Mouse (Mus musculus): ENCODE measurements at regions not wholly inside any gene's neighbourhood (a gene's known extent, or its start where the extent isn't known, plus 50 kb on each side); places are given as distances from the start of the nearest gene placed in this dataset.
A peak's percentile ranks its signal among the peaks of the same experiment; 100 is the strongest.

DNA sequence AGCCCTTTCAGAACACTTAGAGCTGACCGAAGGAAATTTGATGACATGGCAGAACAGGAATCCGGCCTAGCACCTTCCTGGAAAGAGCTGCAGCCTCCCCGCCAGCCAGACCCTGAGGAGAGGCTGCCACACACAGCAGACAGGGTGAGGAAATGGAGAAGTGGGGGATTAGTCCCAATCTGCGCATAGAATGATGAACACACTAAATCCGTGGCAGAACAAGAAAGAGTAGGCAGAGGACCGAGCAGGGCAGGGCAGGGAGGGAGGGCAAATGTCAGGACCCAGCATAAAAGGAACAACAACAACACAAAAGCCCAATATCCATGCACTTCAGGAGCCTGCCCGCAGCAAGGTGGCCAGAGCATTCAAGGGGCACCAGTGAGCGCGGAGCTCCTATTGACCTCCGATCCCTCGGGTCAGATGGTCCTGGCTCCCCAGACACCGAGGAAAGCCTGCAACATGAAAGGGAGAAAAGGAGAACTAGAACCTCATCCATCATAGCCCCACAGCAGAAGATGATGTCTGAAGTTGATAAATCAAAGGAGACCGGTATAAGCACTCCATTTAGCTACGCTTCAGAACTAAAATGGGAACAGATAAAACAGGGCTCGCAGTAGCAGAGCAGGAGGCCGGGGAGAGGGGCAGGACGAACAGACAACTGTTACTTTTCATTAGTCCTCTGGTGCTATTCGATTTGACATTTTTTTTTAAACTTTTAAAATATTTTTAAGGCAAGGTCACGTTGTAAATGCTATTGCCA, 136.3 kb upstream of the Pkdcc start:
- 15% methylated on average over 19 of the region's 19 CpGs for WGBS
- ATAC-seq (ENCODE audit: insufficient number of reproducible peaks, insufficient read depth, low FRiP score, low TSS enrichment, low read depth): no peak
- Histone ChIP-seq H3K4me2 (peak overlapping the region; percentile 34; the same call in 1 of the 2 replicates), H3K27me3 (peaks cover 84% of the 10 kb centered on the region), H3K36me3 (no peaks in the 10 kb centered on the region), H3K4me1 (peaks cover 32% of the 10 kb centered on the region), H3K27ac (no peak overlapping the region), H3K9ac (no peak overlapping the region), H3K9me3 (no peaks in the 10 kb centered on the region), H3K4me3 (no peak overlapping the region)

DNA sequence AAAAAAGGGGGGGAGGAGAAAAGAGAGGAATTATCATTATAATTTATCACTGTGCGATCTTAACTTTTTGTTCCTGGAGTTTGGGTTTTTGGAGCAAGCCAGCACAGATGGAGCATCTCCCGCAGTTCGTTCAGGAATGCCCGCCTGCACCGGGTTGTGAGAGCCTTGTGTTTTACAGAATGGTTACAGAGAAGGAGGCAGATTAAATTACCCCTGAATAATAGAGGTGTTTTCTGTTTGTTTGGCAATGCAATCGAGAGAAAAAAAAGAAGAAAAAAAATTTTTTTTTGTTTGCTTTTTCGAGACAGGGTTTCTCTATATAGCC, 135.8 kb upstream of the Pkdcc start:
- H3K36me3 ChIP-seq: no peaks in the 10 kb centered on the region
- H3K4me1 ChIP-seq: peaks cover 34% of the 10 kb centered on the region
- H3K27me3 ChIP-seq: peaks cover 85% of the 10 kb centered on the region
- H3K4me3 ChIP-seq: no peak overlapping the region
- H3K4me2 ChIP-seq: no peak overlapping the region
- no peak overlapping the region for H3K9ac ChIP-seq
- H3K27ac ChIP-seq: no peak overlapping the region
- ATAC-seq (ENCODE audit: insufficient number of reproducible peaks, insufficient read depth, low FRiP score, low TSS enrichment, low read depth): no peak
- WGBS: 53% methylated on average over 7 of the region's 7 CpGs
- no peaks in the 10 kb centered on the region for H3K9me3 ChIP-seq

DNA sequence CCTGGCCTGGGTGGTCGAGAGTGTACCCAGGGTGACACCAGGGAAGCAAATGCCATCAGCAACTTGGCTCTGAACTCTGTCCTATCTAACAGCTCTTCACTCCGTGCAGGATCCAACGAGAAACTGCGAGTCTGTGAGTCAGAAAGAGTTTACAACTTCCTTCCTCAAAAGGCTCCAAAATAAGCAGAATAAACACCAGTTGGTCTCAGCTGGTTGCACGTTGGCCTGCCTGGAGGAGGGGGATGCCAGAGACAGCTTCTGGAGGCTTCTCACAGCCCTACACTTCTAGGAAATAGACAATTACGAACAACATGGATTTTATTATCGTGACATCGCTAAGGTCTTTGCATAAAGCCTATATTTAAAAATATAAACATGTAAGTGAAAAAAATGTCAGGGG, 133.4 kb upstream of the Pkdcc start:
- H3K9me3 ChIP-seq: no peaks in the 10 kb centered on the region
- H3K9ac ChIP-seq: no peak overlapping the region
- H3K4me3 ChIP-seq: no peak overlapping the region
- ATAC-seq (ENCODE audit: insufficient number of reproducible peaks, insufficient read depth, low FRiP score, low TSS enrichment, low read depth): no peak
- H3K4me1 ChIP-seq: peaks cover 31% of the 10 kb centered on the region
- WGBS: 26% methylated on average over 8 of the region's 8 CpGs
- H3K4me2 ChIP-seq: no peak overlapping the region
- no peaks in the 10 kb centered on the region for H3K36me3 ChIP-seq
- H3K27ac ChIP-seq: no peak overlapping the region
- peaks cover 96% of the 10 kb centered on the region for H3K27me3 ChIP-seq

DNA sequence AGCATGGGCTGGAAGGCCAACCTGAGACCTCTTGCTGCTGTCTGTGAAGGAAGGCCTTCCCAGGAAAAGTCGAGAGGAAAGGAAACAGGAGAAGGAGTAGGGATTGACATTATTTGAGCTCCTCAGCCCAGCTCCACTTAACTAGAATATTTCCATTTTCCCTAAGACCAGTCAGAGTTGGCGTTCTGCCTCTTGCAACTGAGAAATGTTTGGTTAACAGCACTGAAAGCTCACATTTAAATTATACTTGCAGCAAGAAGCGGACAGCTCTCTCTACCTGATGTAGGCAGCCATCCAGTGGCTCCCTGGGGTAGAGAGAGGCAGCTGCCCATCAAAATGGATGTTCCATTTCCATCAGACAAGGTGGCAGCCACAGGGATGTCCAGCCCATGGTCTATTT, 131.6 kb upstream of the Pkdcc start:
- Histone ChIP-seq H3K27me3 (peaks cover 95% of the 10 kb centered on the region), H3K9ac (no peak overlapping the region), H3K4me1 (peaks cover 26% of the 10 kb centered on the region), H3K36me3 (no peaks in the 10 kb centered on the region), H3K9me3 (no peaks in the 10 kb centered on the region), H3K4me3 (no peak overlapping the region), H3K27ac (no peak overlapping the region), H3K4me2 (no peak overlapping the region)
- no peak for ATAC-seq (ENCODE audit: insufficient number of reproducible peaks, insufficient read depth, low FRiP score, low TSS enrichment, low read depth)
- 52% methylated on average over 3 of the region's 3 CpGs for WGBS

DNA sequence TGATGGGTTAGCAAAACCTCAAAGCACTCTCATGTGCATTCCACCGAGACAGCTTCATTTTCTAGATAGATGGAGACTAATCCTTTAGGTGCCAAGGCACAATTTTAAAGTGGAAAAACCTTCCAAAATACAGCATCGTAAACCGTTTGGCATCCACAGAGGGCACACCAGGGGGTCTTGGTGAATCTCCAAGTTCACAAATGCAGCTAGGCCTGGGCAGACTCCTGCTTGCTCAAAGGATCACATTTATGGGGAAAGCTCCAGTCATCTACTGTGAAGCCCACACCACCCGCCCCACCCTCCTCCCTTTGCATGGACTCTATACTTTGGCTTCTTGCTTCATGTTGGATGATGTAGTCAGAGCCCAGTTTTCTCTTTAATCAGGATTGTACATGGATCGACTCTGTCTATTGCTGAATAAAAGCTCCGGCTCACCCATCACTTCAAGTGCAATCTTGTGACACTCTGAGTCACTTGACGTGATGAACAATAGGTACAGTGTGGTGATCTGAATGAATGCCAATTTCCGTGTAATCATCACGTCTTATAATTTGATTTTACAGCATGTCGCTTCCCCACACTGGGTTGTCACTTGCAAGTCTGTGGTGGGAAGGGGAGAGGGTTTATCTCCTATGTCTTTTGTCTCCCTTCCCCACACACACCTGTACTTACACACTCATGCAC, 129.2 kb upstream of the Pkdcc start:
- Histone ChIP-seq H3K9ac (no peak overlapping the region), H3K27ac (no peak overlapping the region), H3K4me1 (peaks cover 17% of the 10 kb centered on the region), H3K36me3 (no peaks in the 10 kb centered on the region), H3K4me2 (no peak overlapping the region), H3K9me3 (no peaks in the 10 kb centered on the region), H3K4me3 (no peak overlapping the region), H3K27me3 (peaks cover 93% of the 10 kb centered on the region)
- WGBS: 84% methylated on average over 10 of the region's 10 CpGs
- ATAC-seq (ENCODE audit: insufficient number of reproducible peaks, insufficient read depth, low FRiP score, low TSS enrichment, low read depth): no peak

DNA sequence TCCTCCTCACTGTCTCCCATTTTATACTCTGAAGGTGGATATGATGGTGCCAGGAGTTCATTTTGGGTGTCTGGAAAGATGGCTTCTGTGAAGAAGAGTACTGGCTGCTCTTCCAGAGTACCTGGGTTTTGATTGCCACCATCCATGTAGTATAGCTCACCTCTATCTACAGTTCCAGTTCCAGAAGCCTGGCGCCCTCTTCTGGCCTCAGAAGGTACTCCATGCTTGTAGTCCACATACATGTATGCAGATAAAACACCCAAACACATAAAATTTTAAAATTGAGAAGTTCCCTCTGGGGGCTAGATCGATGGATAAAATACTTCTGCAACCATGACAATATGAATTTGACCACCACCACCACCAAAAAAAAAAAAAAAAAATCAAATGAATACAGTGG, 128.4 kb upstream of the Pkdcc start:
- 75% methylated on average over 2 of the region's 2 CpGs for WGBS
- H3K4me3 ChIP-seq: no peak overlapping the region
- H3K27ac ChIP-seq: no peak overlapping the region
- H3K36me3 ChIP-seq: no peaks in the 10 kb centered on the region
- H3K27me3 ChIP-seq: peaks cover 93% of the 10 kb centered on the region
- H3K4me2 ChIP-seq: no peak overlapping the region
- no peak overlapping the region for H3K9ac ChIP-seq
- peaks cover 14% of the 10 kb centered on the region for H3K4me1 ChIP-seq
- H3K9me3 ChIP-seq: no peaks in the 10 kb centered on the region
- no peak for ATAC-seq (ENCODE audit: insufficient number of reproducible peaks, insufficient read depth, low FRiP score, low TSS enrichment, low read depth)

DNA sequence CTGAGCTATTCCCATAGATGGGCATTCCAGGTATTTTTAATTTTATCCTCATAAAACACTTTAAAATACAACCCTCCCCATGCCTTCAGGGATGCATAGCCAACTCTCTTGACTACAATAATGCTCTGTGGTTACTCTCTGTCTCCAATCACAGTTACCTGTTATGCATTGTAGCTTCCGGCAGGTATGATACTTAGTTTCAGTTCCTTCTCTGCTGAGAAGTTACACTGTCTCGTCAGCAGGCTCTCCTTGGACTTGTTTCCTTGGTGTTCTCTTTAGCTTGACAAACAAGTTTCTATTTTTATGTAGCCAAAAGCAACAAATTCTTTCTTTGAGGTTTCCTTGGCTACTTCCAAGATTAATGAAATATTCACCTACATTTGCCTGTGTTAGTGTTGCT, 126.6 kb upstream of the Pkdcc start:
- H3K9me3 ChIP-seq: no peaks in the 10 kb centered on the region
- ATAC-seq (ENCODE audit: insufficient number of reproducible peaks, insufficient read depth, low FRiP score, low TSS enrichment, low read depth): no peak
- no peak overlapping the region for H3K4me3 ChIP-seq
- H3K4me1 ChIP-seq: peaks cover 9% of the 10 kb centered on the region; the same call in 1 of the 2 replicates
- no peak overlapping the region for H3K27ac ChIP-seq
- H3K9ac ChIP-seq: no peak overlapping the region
- peaks cover 96% of the 10 kb centered on the region for H3K27me3 ChIP-seq
- no peak overlapping the region for H3K4me2 ChIP-seq
- WGBS: 80% methylated on average over 2 of the region's 2 CpGs
- no peaks in the 10 kb centered on the region for H3K36me3 ChIP-seq

DNA sequence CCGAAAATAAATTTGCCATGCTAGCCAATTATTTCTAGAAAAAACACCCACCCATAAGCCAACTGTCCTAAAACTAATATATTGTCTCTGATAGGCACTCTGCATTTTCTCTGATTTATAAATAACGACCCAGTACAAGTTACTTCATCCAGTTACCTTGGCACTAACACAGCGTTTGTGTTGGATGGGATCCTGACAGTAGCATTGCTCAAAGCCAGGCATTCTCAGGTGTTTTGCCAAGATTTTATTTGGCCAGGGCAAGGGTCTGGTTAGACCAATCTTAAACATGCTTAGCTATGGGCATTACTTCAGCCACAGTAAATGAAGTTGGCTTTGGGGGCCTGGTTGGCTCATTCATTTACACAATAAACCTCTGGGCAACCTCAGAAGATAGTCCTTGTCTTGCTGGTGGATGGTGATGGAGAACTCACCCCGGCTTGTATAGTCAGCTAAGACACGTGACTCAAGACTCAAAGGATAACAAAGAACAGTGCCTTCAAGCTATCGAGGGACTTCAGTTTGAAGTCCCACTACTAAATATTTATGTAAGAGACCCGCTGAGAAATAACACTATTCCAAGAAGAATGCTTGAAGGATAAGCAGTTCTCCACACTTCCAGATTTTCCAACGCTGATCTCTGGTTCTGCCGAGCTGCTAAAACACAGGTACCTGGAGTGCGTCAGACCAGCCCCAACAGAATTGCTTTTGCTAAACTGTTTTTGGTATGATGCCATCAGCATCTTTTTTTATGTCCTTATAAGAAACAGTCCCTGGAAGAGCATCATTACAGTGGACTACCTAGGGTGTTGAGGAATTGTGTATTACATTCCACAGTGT, 125.0 kb upstream of the Pkdcc start:
- 71% methylated on average over 10 of the region's 10 CpGs for WGBS

DNA sequence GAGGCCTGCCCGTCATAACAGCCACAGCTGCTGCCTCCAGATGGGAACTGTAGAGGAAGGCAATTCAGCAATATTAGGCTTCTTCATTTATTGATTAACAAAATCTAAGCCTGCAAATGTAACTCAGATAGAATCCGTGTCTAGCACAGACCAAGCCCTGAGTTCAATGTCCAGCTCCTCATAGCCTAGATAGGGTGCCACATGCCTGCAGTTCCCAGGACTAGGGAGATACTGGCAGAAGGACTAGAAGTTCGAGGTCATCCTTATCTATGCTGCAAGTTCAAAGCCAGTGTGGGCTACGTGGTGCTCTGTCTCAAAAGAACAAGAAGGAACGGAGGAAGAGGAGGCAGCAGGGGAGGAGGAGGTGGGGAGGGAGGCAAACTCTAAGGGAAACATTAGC, 121.2 kb upstream of the Pkdcc start:
- H3K27ac ChIP-seq: no peak overlapping the region
- ATAC-seq (ENCODE audit: insufficient number of reproducible peaks, insufficient read depth, low FRiP score, low TSS enrichment, low read depth): no peak
- H3K4me2 ChIP-seq: no peak overlapping the region
- no peaks in the 10 kb centered on the region for H3K9me3 ChIP-seq
- 80% methylated on average over 5 of the region's 5 CpGs for WGBS
- no peaks in the 10 kb centered on the region for H3K36me3 ChIP-seq
- no peak overlapping the region for H3K9ac ChIP-seq
- H3K4me3 ChIP-seq: no peak overlapping the region
- peaks cover 25% of the 10 kb centered on the region for H3K4me1 ChIP-seq
- peaks cover 91% of the 10 kb centered on the region for H3K27me3 ChIP-seq

More for the DNA sequence above, 125.0 kb upstream of the Pkdcc start:
- Histone ChIP-seq H3K9me3 (no peaks in the 10 kb centered on the region), H3K36me3 (no peaks in the 10 kb centered on the region), H3K27ac (no peak overlapping the region), H3K9ac (no peak overlapping the region), H3K27me3 (peaks cover 97% of the 10 kb centered on the region), H3K4me3 (no peak overlapping the region), H3K4me1 (peaks cover 5% of the 10 kb centered on the region; the same call in 1 of the 2 replicates), H3K4me2 (no peak overlapping the region)
- no peak for ATAC-seq (ENCODE audit: insufficient number of reproducible peaks, insufficient read depth, low FRiP score, low TSS enrichment, low read depth)

DNA sequence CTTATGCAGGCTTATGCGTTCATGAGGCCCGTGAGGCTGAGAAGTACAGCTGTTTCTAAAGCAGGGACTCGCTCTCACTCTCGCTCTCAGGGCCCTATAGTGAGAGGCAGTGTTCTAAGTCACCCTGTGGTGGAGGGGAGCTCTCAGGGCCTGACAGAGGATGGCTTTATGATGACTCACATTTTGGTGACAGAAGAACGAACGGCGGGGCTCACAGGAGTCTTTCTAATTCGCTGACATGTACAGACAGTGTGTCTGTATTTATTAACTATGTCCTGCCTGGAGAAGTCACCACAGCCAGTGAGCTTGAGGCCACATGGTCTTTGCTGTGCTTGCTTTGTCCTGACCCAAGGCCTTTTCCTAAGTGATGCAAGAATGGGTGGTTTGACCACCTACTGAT, 118.6 kb upstream of the Pkdcc start:
- no peak overlapping the region for H3K4me2 ChIP-seq
- H3K27ac ChIP-seq: no peak overlapping the region
- no peak for ATAC-seq (ENCODE audit: insufficient number of reproducible peaks, insufficient read depth, low FRiP score, low TSS enrichment, low read depth)
- H3K36me3 ChIP-seq: no peaks in the 10 kb centered on the region
- no peak overlapping the region for H3K4me3 ChIP-seq
- H3K27me3 ChIP-seq: peaks cover 88% of the 10 kb centered on the region
- peaks cover 36% of the 10 kb centered on the region for H3K4me1 ChIP-seq
- H3K9ac ChIP-seq: no peak overlapping the region
- H3K9me3 ChIP-seq: no peaks in the 10 kb centered on the region
- WGBS: 58% methylated on average over 8 of the region's 8 CpGs

DNA sequence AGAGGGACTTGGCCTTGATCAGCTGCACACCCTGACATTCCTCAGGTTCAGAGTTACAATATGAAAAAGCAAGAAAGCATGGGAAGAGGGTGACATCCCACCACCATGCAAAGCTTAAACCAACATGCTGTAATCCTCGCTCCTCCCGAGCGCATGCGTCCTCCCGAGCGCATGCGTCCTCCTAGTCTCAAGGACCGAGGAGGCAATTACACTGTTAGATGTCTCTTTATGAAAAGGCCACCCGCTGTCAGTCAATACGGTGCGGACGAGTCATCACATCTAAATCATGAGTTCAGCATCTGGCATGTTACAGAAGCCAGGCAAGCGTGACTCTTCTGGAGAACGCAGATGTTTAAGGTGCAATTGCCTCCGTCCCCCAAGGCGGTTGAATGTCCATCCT, 117.1 kb upstream of the Pkdcc start:
- H3K4me3 ChIP-seq: no peak overlapping the region
- no peak overlapping the region for H3K4me2 ChIP-seq
- WGBS: 74% methylated on average over 16 of the region's 16 CpGs
- no peaks in the 10 kb centered on the region for H3K9me3 ChIP-seq
- peaks cover 32% of the 10 kb centered on the region for H3K4me1 ChIP-seq
- no peaks in the 10 kb centered on the region for H3K36me3 ChIP-seq
- H3K27me3 ChIP-seq: peaks cover 88% of the 10 kb centered on the region
- no peak for ATAC-seq (ENCODE audit: insufficient number of reproducible peaks, insufficient read depth, low FRiP score, low TSS enrichment, low read depth)
- no peak overlapping the region for H3K9ac ChIP-seq
- H3K27ac ChIP-seq: no peak overlapping the region
